Mouse (Mus musculus): Measurements from ENCODE around the gene Neil3.

The Neil3 gene

GRCm38 (mm10) chr8:53638495-53639171 lies at the start of gene Neil3:
Gene Neil3 (minus strand): TSS chr8:53639065.
- DNase-seq (ENCODE audit: low read depth, low spot score), result no peak

- peak; percentile 38 for DNase-seq (ENCODE audit: low read depth, low spot score)
Observed at GRCm38 (mm10) chr8:53680846-53681245, 42.0 kb upstream of the Neil3 start.

- DNase-seq (ENCODE audit: low read depth, low spot score), result no peak
Observed at GRCm38 (mm10) chr8:53663946-53664345, 25.1 kb upstream of the Neil3 start.

- no peak for DNase-seq (ENCODE audit: low read depth, low spot score)
Observed at GRCm38 (mm10) chr8:53661436-53661835, 22.6 kb upstream of the Neil3 start.

- no peak for DNase-seq (ENCODE audit: low read depth, low spot score)
Observed at GRCm38 (mm10) chr8:53630618-53631017, 8.2 kb downstream of the Neil3 start.

GRCm38 (mm10) chr8:53628864-53629415 lies 9.9 kb downstream of the Neil3 start:
- DNase-seq (ENCODE audit: low read depth, low spot score), result no peak

- no peak for DNase-seq (ENCODE audit: low read depth, low spot score)
Observed at GRCm38 (mm10) chr8:53623425-53623824, 15.4 kb downstream of the Neil3 start.

- DNase-seq (ENCODE audit: low read depth, low spot score), result no peak
Observed at GRCm38 (mm10) chr8:53619196-53619595, 19.7 kb downstream of the Neil3 start.

- DNase-seq (ENCODE audit: low read depth, low spot score), result no peak
Observed at GRCm38 (mm10) chr8:53614288-53614646, 24.6 kb downstream of the Neil3 start.

GRCm38 (mm10) chr8:53613577-53614287 lies 25.1 kb downstream of the Neil3 start:
- no peak for DNase-seq (ENCODE audit: low read depth, low spot score)

GRCm38 (mm10) chr8:53612297-53612696 lies 26.6 kb downstream of the Neil3 start:
- no peak for DNase-seq (ENCODE audit: low read depth, low spot score)

GRCm38 (mm10) chr8:53607040-53607439 lies 31.8 kb downstream of the Neil3 start:
- DNase-seq (ENCODE audit: low read depth, low spot score), result peak; percentile 13

GRCm38 (mm10) chr8:53604906-53605305 lies 34.0 kb downstream of the Neil3 start:
- no peak for DNase-seq (ENCODE audit: low read depth, low spot score)

GRCm38 (mm10) chr8:53603672-53604071 lies 35.2 kb downstream of the Neil3 start:
- DNase-seq (ENCODE audit: low read depth, low spot score), result no peak

GRCm38 (mm10) chr8:53600826-53601225 lies 38.0 kb downstream of the Neil3 start:
- DNase-seq (ENCODE audit: low read depth, low spot score), result no peak

GRCm38 (mm10) chr8:53600025-53600811 lies 38.6 kb downstream of the Neil3 start:
- peak; percentile 9 for DNase-seq (ENCODE audit: low read depth, low spot score)

GRCm38 (mm10) chr8:53598101-53598500 lies 40.8 kb downstream of the Neil3 start:
- peak; percentile 15 for DNase-seq (ENCODE audit: low read depth, low spot score)

- no peak for DNase-seq (ENCODE audit: low read depth, low spot score)
Observed at GRCm38 (mm10) chr8:53591777-53592176, 47.1 kb downstream of the Neil3 start.

GRCm38 (mm10) chr8:53573600-53573999 lies 65.3 kb downstream of the Neil3 start:
- DNase-seq (ENCODE audit: low read depth, low spot score), result no peak

- no peak for DNase-seq (ENCODE audit: low read depth, low spot score)
Observed at GRCm38 (mm10) chr8:53566223-53566622, 72.6 kb downstream of the Neil3 start.

GRCm38 (mm10) chr8:53562441-53563040 lies 76.3 kb downstream of the Neil3 start:
- DNase-seq (ENCODE audit: low read depth, low spot score), result no peak

- DNase-seq (ENCODE audit: low read depth, low spot score), result no peak
Observed at GRCm38 (mm10) chr8:53539585-53539984, 99.3 kb downstream of the Neil3 start.
